Mouse (Mus musculus) midbrain, embryonic 14.5 days (tissue): ENCODE results near the gene Esx1. TPM values are rescaled to one million over a fixed set of nuclear protein-coding genes. Genes with fewer than 3 reads are reported as not detected.

Experiments
- ATAC-seq: fragments of 200-750 bp; cut with Nextera tagmentation; 2 replicates; pipeline ENCODE4 v1.8.0; 2017; ENCODE audit warnings: moderate number of reproducible peaks, moderate library complexity; ENCODE audit not compliant: low FRiP score, low TSS enrichment
- DNase-seq: peaks from one replicate; pipeline ENCODE4 v3.0.0-alpha.2; 2015
- H3K27ac ChIP-seq: fragments of 300-500 bp; sonication (generic); replicated peaks from 2 replicates; pipeline ENCODE4 v1.5.1; 2014; ENCODE audit warnings: mild to moderate bottlenecking, low read depth, low read length, moderate library complexity
- H3K27me3 ChIP-seq: fragments of 300-500 bp; sonication (generic); 2 replicates; pipeline ENCODE4 v1.6.1; 2014; ENCODE audit warnings: low read length, control low read depth, mixed read lengths; ENCODE audit not compliant: control insufficient read depth, insufficient read depth
- H3K36me3 ChIP-seq: fragments of 300-500 bp; sonication (generic); 2 replicates; pipeline ENCODE4 v1.6.1; 2014; ENCODE audit warnings: low read length, control low read depth; ENCODE audit not compliant: control insufficient read depth, insufficient read depth
- H3K4me1 ChIP-seq: fragments of 300-500 bp; sonication (generic); 2 replicates; pipeline ENCODE4 v1.6.1; 2014; ENCODE audit warnings: mild to moderate bottlenecking, antibody characterized with exemption, low read length, control low read depth; ENCODE audit not compliant: control insufficient read depth, insufficient read depth
- H3K4me2 ChIP-seq: fragments of 300-500 bp; sonication (generic); 2 replicates; pipeline ENCODE4 v1.6.1; 2014; ENCODE audit warnings: mild to moderate bottlenecking, low read length, moderate library complexity
- H3K4me3 ChIP-seq: fragments of 300-500 bp; sonication (generic); replicated peaks from 2 replicates; pipeline ENCODE4 v1.5.1; 2014; ENCODE audit warnings: low read depth, low read length
- H3K9ac ChIP-seq: fragments of 300-500 bp; sonication (generic); replicated peaks from 2 replicates; pipeline ENCODE4 v1.6.1; 2014; ENCODE audit warnings: mild to moderate bottlenecking, low read length, moderate library complexity
- H3K9me3 ChIP-seq: fragments of 300-500 bp; sonication (generic); 2 replicates; pipeline ENCODE4 v1.6.1; 2016; ENCODE audit warnings: low read length, control low read depth, mixed read lengths; ENCODE audit not compliant: control insufficient read depth
- WGBS: fragments of 180-500 bp; shearing (Covaris S2); extraction: QIAGEN DNeasy Blood & Tissue Kit; methylation state at CpG from one replicate; pipeline ENCODE4 v1.1.7; 2014; 5-methylcytosine and 5-hydroxymethylcytosine counted together
- polyA plus RNA-seq: library from polyadenylated mRNA; unstranded; fragments of >200 nt; fragmentation: Nextera tagmentation; extraction: Ambion mirVana; gene quantifications from 2 replicates; pipeline ENCODE4 v1.2.1, GENCODE M21; 2014

The Esx1 gene
- polyA plus RNA-seq, 1 experiment from 2014 or later = not detected

DNA sequence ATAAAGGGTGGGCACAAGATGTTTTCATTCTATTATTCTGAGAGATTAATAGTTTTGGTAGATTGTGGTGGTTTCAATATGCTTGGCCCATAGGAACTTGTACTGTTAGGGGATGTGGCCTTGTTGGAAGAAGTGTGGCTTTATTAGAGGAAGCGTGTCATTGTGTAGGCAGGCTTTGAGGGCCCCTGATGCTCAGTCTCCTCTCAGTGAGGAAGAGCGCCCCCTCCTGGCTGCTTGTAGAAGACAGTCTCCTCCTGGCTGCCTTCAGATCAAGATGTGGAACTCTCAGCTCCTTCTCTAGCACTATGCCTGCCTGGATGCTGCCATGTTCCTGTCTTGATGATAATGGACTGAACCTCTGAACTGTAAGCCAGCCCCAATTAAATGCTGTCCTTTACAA, 20.7 kb upstream of the Esx1 start:
- H3K4me1 ChIP-seq = no peaks in the 10 kb centered on the region
- no peak overlapping the region for H3K27ac ChIP-seq
- no peak overlapping the region for H3K4me3 ChIP-seq
- H3K36me3 ChIP-seq = no peaks in the 10 kb centered on the region
- 28% methylated on average over 2 of the region's 2 CpGs for WGBS
- H3K27me3 ChIP-seq = no peaks in the 10 kb centered on the region
- H3K9ac ChIP-seq = no peak overlapping the region
- DNase-seq (no peak), ATAC-seq (no peak)
- H3K4me2 ChIP-seq = no peak overlapping the region
- H3K9me3 ChIP-seq = no peaks in the 10 kb centered on the region

DNA sequence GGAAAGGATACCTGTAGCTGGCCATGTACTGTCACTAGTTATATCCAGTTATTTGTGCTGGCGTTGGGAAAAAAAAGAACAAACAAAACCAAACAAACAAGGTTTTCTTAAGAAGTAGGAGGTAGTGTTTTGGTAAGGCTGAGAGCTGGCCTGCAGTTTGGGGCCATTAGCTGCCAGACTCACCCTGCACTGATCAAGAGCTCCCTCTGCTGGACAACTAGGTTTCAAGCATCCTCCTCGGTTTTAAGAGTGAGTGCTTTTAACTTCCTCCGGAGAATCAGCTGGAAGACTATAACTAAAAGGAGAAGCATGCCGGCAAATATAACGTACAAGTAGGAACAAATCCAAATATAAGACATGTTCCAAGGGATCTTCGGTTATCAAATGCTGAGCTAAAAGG, 19.8 kb upstream of the Esx1 start:
- peak; percentile 53; the same call in 1 of the 2 replicates for ATAC-seq
- no peaks in the 10 kb centered on the region for H3K9me3 ChIP-seq
- no peaks in the 10 kb centered on the region for H3K4me1 ChIP-seq
- H3K27me3 ChIP-seq = no peaks in the 10 kb centered on the region
- no peak overlapping the region for H3K27ac ChIP-seq
- no peak overlapping the region for H3K9ac ChIP-seq
- no peak overlapping the region for H3K4me3 ChIP-seq
- WGBS = 21% methylated on average over 6 of the region's 6 CpGs
- H3K36me3 ChIP-seq = no peaks in the 10 kb centered on the region
- H3K4me2 ChIP-seq = no peak overlapping the region; the same call in 1 of the 2 replicates
- peak; percentile 84 for DNase-seq

DNA sequence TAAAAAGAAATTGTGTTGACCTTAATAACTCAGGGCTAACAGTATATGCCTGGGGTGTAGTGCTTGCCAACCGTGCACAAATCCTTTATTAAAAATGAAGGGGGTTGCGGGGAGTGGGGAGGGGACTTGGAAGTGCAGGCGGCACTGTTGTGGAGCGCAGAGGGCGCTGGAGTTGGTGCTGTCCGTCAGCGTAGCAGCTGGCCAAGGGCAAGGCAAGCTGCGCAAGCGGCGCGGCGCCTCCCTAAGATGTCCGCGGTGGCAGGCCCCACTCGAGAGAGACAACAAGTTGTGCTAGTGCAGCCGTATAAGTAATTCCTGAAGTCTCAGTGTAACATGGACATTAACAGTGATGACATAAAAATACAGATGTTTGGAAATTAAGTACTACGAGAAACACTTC, 5.7 kb upstream of the Esx1 start:
- Histone ChIP-seq H3K9me3 (no peaks in the 10 kb centered on the region), H3K27ac (no peak overlapping the region), H3K4me3 (no peak overlapping the region), H3K4me1 (no peaks in the 10 kb centered on the region), H3K36me3 (no peaks in the 10 kb centered on the region), H3K27me3 (peaks cover 42% of the 10 kb centered on the region), H3K4me2 (no peak overlapping the region), H3K9ac (no peak overlapping the region)
- ATAC-seq (no peak), DNase-seq (no peak)
- 14% methylated on average over 17 of the region's 17 CpGs for WGBS

DNA sequence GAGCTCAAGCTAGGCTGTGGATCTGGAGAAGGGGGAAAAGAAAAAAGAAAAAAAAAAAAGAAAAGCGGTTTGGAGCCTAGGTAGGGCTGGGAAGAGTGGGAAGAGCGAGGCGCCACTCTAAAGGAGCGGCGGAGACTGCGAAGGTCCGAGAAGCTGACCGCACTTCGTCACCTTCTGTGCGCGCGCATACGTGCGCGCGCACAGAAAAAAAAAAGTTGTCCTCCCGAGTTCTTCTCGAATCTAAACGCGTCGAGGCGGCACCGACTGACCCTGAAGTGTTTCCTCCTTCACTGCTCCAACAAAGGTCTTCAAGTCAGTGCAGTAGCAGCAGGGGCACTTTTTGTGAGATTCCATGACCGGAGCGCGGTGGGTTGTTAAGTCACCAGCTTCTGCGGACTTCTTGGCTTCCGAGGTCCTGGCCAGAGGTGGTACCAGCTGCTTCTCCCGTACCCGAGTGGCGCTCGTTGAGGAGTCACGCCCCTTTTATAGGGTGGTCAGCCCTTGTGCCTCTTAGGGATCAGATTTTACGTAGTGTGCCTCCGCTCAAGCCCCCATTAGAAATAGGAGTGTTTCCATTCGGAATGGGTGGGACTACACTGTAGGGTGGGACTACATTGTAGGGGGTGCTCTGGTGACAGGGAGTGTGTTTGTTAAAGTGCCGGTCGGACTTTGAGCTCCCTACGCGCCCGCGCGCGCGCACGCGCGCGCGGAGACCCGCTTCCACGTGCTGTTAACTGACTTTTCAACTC, 2.0 kb downstream of the Esx1 start:
- ATAC-seq (no peak), DNase-seq (no peak)
- Histone ChIP-seq H3K27me3 (peaks cover 64% of the 10 kb centered on the region), H3K9ac (no peak overlapping the region), H3K4me2 (no peak overlapping the region), H3K9me3 (no peaks in the 10 kb centered on the region), H3K27ac (no peak overlapping the region), H3K4me3 (no peak overlapping the region), H3K4me1 (no peaks in the 10 kb centered on the region), H3K36me3 (no peaks in the 10 kb centered on the region)
- WGBS = 28% methylated on average over 52 of the region's 52 CpGs

DNA sequence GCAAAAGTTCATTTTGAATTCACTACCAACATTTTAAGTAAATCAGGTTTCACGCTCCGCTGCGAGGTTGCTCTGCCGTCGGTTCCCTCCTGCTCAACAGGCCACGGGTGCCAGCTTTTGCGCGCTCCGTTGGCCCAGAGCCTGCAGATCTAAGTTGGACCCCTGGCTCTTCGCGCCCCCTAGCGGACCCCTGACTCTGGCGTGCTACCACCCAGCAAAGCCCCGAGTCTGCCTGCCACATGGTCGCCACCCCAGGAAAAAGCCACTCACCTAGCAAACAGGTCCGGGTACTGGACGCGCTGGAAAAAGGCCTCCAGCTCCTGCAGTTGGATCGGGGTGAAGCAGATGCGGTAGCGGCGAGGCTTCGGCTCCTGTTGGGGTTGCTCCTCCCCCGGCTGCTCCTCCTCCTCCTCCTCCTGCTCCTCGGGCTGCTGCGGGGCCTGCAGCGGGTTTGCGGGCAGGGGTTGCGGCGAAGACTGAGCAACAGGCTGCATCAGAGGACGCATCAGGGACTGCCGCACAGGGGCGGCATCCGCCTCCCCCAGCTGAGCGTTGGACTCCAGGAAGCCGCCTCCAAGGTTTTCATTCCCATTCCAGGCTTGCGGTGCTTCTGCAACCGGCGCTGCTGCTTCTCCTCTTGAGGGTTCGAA, 3.7 kb downstream of the Esx1 start:
- peaks cover 66% of the 10 kb centered on the region for H3K27me3 ChIP-seq

DNA sequence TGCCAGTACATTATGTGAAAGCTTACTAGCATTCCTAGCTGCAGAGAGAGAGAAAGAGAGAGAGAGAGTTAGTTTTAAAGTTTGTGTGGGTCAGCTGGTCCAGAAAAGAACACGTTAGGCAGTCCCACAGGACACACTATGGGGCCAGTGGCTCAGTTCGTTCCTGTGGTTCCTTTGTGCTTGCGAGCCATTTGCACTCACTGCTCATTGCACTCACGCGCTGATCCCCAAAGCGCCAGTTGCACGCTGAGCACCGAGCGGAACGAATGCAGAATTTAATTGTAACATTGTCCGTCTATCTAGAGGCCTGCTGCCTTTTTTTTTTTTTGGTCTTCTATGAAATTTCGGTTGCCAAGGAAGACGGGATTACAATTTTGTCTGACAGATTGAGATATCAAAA, 15.4 kb downstream of the Esx1 start:
- no peaks in the 10 kb centered on the region for H3K4me1 ChIP-seq
- no peak overlapping the region for H3K27ac ChIP-seq
- DNase-seq (peak; percentile 57), ATAC-seq (no peak)
- no peak overlapping the region for H3K4me2 ChIP-seq
- no peaks in the 10 kb centered on the region for H3K36me3 ChIP-seq
- peaks cover 42% of the 10 kb centered on the region for H3K27me3 ChIP-seq
- 18% methylated on average over 12 of the region's 13 CpGs for WGBS
- no peak overlapping the region for H3K9ac ChIP-seq
- no peak overlapping the region for H3K4me3 ChIP-seq
- no peaks in the 10 kb centered on the region for H3K9me3 ChIP-seq

More for the DNA sequence above, 3.7 kb downstream of the Esx1 start:
- ATAC-seq (peak; percentile 53; the same call in 1 of the 2 replicates), DNase-seq (peak; percentile 71)
- WGBS = 20% methylated on average over 40 of the region's 40 CpGs
- no peaks in the 10 kb centered on the region for H3K4me1 ChIP-seq
- no peaks in the 10 kb centered on the region for H3K9me3 ChIP-seq
- H3K4me2 ChIP-seq = no peak overlapping the region
- H3K27ac ChIP-seq = no peak overlapping the region
- H3K4me3 ChIP-seq = no peak overlapping the region
- no peak overlapping the region for H3K9ac ChIP-seq
- H3K36me3 ChIP-seq = no peaks in the 10 kb centered on the region

DNA sequence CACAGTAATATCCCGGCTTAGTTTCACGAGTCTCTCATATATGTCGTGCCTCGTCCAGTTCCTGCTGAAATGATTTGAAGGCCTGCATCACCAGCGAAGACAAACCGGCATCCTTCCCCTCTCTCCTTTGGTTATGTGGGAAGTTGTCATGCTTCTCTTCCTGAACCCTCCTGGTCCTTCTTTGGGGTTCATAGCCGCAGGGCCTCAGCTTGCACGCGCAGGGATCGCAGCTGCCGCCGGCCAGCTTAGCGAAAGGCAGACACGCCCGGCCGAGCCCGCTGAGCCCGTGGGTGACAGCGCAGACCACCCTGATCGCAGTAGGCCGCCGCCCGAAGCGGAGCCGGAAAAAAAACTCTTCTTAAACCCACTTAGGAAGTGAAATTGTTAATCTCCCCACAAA, 17.4 kb downstream of the Esx1 start:
- Histone ChIP-seq H3K27me3 (peaks cover 44% of the 10 kb centered on the region), H3K27ac (no peak overlapping the region)

More for the DNA sequence above, 17.4 kb downstream of the Esx1 start:
- no peak for DNase-seq
- ATAC-seq = no peak
- Histone ChIP-seq H3K9me3 (no peaks in the 10 kb centered on the region), H3K9ac (no peak overlapping the region), H3K4me2 (no peak overlapping the region), H3K36me3 (no peaks in the 10 kb centered on the region), H3K4me3 (no peak overlapping the region), H3K4me1 (no peaks in the 10 kb centered on the region)
- 30% methylated on average over 25 of the region's 25 CpGs for WGBS
